ENCODE assay signal across 31 mouse cellular contexts in genomic region chr14:15971306-15971705, GRCm38 (mm10).
"Had no signal": no experiment of that assay in that cellular context is flagged by ENCODE, and none has a peak within 500 bp of the region (broad histone marks: within the 10 kb centered on the region; RNA-seq: fewer than 3 reads in every experiment).

No protein-coding gene starts in this region.

- H3K9me3 ChIP-seq: limb, embryonic 10.5 days; limb, embryonic 12.5 days; limb, embryonic 13.5 days; limb, embryonic 15.5 days; liver, embryonic 12.5 days; liver, embryonic 13.5 days; liver, embryonic 15.5 days; lung, embryonic 15.5 days; megakaryocyte, embryonic 14.5 days; midbrain, embryonic 10.5 days; midbrain, embryonic 12.5 days; midbrain, embryonic 13.5 days; midbrain, embryonic 15.5 days; neural tube, embryonic 12.5 days; neural tube, embryonic 13.5 days had no signal

- H3K4me2 ChIP-seq: limb, embryonic 12.5 days; limb, embryonic 13.5 days; limb, embryonic 15.5 days; liver, embryonic 11.5 days; liver, embryonic 12.5 days; liver, embryonic 13.5 days; liver, embryonic 15.5 days; lung, embryonic 14.5 days; lung, embryonic 15.5 days; midbrain, embryonic 12.5 days; midbrain, embryonic 13.5 days; midbrain, embryonic 15.5 days; neural tube, embryonic 12.5 days; neural tube, embryonic 13.5 days had no signal

- DNase-seq: left cerebral cortex, postnatal 4 days; liver; liver, embryonic 13.5 days; liver, postnatal 0 days; lung, adult 18-20 months; lung, adult 2 months; lung, embryonic 14.5 days; lung, postnatal 10 days; lung, postnatal 14 days; lung, postnatal 36 days; lung, postnatal 4 days had no signal

- H3K27me3 ChIP-seq: limb, embryonic 12.5 days; limb, embryonic 13.5 days; limb, embryonic 15.5 days; liver, embryonic 12.5 days; liver, embryonic 13.5 days; liver, embryonic 15.5 days; lung, embryonic 15.5 days; megakaryocyte, embryonic 14.5 days; midbrain, embryonic 12.5 days; midbrain, embryonic 13.5 days; midbrain, embryonic 15.5 days; neural tube, embryonic 12.5 days; neural tube, embryonic 13.5 days had no signal

- H3K9ac ChIP-seq: limb, embryonic 12.5 days; limb, embryonic 13.5 days; limb, embryonic 15.5 days; liver, embryonic 12.5 days; liver, embryonic 13.5 days; liver, embryonic 14.5 days; liver, embryonic 15.5 days; liver, postnatal 0 days; lung, embryonic 14.5 days; lung, embryonic 15.5 days; midbrain, embryonic 12.5 days; midbrain, embryonic 13.5 days; midbrain, embryonic 15.5 days; neural tube, embryonic 12.5 days; neural tube, embryonic 13.5 days had no signal

- ATAC-seq: liver, embryonic 12.5 days; liver, postnatal 0 days; lung, postnatal 0 days; midbrain, embryonic 16.5 days had no signal

- H3K27ac ChIP-seq: limb, embryonic 10.5 days; limb, embryonic 12.5 days; limb, embryonic 13.5 days; limb, embryonic 15.5 days; liver, embryonic 12.5 days; liver, embryonic 13.5 days; liver, embryonic 14.5 days; liver, embryonic 15.5 days; lung, embryonic 15.5 days; macrophage; midbrain, embryonic 10.5 days; midbrain, embryonic 15.5 days; neural tube, embryonic 12.5 days; neural tube, embryonic 13.5 days had no signal

- H3K36me3 ChIP-seq: limb, embryonic 10.5 days; limb, embryonic 12.5 days; limb, embryonic 13.5 days; limb, embryonic 15.5 days; liver, embryonic 12.5 days; liver, embryonic 13.5 days; liver, embryonic 15.5 days; lung, embryonic 15.5 days; midbrain, embryonic 10.5 days; midbrain, embryonic 12.5 days; midbrain, embryonic 13.5 days; midbrain, embryonic 15.5 days; neural tube, embryonic 12.5 days; neural tube, embryonic 13.5 days had no signal

- H3K4me1 ChIP-seq: limb, embryonic 10.5 days; limb, embryonic 12.5 days; limb, embryonic 13.5 days; limb, embryonic 15.5 days; liver, embryonic 12.5 days; liver, embryonic 13.5 days; liver, embryonic 15.5 days; lung, embryonic 15.5 days; megakaryocyte, embryonic 14.5 days; midbrain, embryonic 10.5 days; midbrain, embryonic 15.5 days; neural tube, embryonic 12.5 days had no signal

- H3K4me3 ChIP-seq: limb, embryonic 10.5 days; limb, embryonic 12.5 days; limb, embryonic 13.5 days; limb, embryonic 15.5 days; liver, embryonic 12.5 days; liver, embryonic 13.5 days; liver, embryonic 15.5 days; lung, embryonic 15.5 days; megakaryocyte, embryonic 14.5 days; midbrain, embryonic 10.5 days; midbrain, embryonic 12.5 days; midbrain, embryonic 13.5 days; midbrain, embryonic 15.5 days; myocyte; neural tube, embryonic 12.5 days; neural tube, embryonic 13.5 days had no signal
